Mouse (Mus musculus) intestine, postnatal 0 days (tissue): ENCODE data around the gene Evpl. TPM values are rescaled to one million over a fixed set of nuclear protein-coding genes. Genes with fewer than 3 reads are reported as not detected.

Source experiments
- ATAC-seq: fragments of 200-750 bp; cut with Nextera tagmentation; 2 replicates; pipeline ENCODE4 v1.8.0; 2017; ENCODE audit warnings: mild to moderate bottlenecking, moderate TSS enrichment, moderate library complexity
- H3K27ac ChIP-seq: fragments of 300-500 bp; sonication (generic); 2 replicates; pipeline ENCODE4 v1.5.1; 2014; ENCODE audit warnings: mild to moderate bottlenecking, low read depth, low read length, moderate library complexity
- H3K27me3 ChIP-seq: fragments of 300-500 bp; sonication (generic); replicated peaks from 2 replicates; pipeline ENCODE4 v1.6.1; 2014; ENCODE audit warnings: low read length, mixed read lengths; ENCODE audit not compliant: control insufficient read depth, insufficient read depth
- H3K36me3 ChIP-seq: fragments of 300-500 bp; sonication (generic); 2 replicates; pipeline ENCODE4 v1.6.1; 2014; ENCODE audit warnings: mild to moderate bottlenecking, moderate library complexity; ENCODE audit not compliant: control insufficient read depth, insufficient read depth
- H3K4me1 ChIP-seq: fragments of 300-500 bp; sonication (generic); replicated peaks from 2 replicates; pipeline ENCODE4 v1.6.1; 2014; ENCODE audit warnings: antibody characterized with exemption, low read length, mixed read lengths; ENCODE audit not compliant: control insufficient read depth, insufficient read depth
- H3K4me2 ChIP-seq: fragments of 300-500 bp; sonication (generic); replicated peaks from 2 replicates; pipeline ENCODE4 v1.6.1; 2014; ENCODE audit warnings: low read depth, mild to moderate bottlenecking, moderate library complexity
- H3K4me3 ChIP-seq: fragments of 300-500 bp; sonication (generic); 2 replicates; pipeline ENCODE4 v1.5.1; 2014; ENCODE audit warnings: low read depth, low read length
- H3K9ac ChIP-seq: fragments of 300-500 bp; sonication (generic); 2 replicates; pipeline ENCODE4 v1.6.1; 2014; ENCODE audit warnings: mild to moderate bottlenecking, low read depth, low read length
- H3K9me3 ChIP-seq: fragments of 300-500 bp; sonication (generic); 2 replicates; pipeline ENCODE4 v1.6.1; 2016; ENCODE audit warnings: mixed run types; ENCODE audit not compliant: control insufficient read depth
- CTCF ChIP-seq: sonication (generic); IDR thresholded peaks from 2 replicates; pipeline ENCODE4 v1.5.1; 2016; ENCODE audit warnings: low read depth, mild to moderate bottlenecking, control low read depth, antibody characterized with exemption, moderate library complexity
- WGBS: fragments of 180-500 bp; shearing (Covaris S2); extraction: QIAGEN DNeasy Blood & Tissue Kit; methylation state at CpG from one replicate; pipeline ENCODE4 v1.1.7; 2014; 5-methylcytosine and 5-hydroxymethylcytosine counted together
- polyA plus RNA-seq: library from polyadenylated mRNA; unstranded; fragments of >200 nt; fragmentation: Nextera tagmentation; extraction: Ambion mirVana; gene quantifications from 2 replicates; pipeline ENCODE4 v1.2.1, GENCODE M21; 2015

Evpl gene
- polyA plus RNA-seq, 1 experiment from 2014 or later: 1.2 TPM

DNA sequence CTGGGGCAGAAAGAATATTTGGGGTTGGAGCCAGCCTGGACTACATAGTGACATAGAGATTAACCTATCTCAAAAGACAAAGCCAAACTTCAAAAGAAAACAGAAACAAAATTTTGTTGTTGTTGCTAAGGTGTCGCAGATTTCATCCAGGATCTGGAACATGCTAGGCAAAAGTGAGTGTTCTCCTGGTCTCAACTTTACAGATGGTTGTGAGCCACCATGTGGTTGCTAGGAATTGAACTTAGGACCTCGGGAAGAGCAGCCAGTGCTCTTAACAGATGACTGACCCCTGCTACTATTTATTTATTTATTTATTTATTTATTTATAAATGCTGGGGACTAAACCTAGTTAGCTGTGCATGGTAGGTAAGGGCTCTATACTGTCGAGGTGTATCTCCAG lies 41.5 kb downstream of the Evpl start:
- Histone ChIP-seq H3K36me3 (peaks cover 16% of the 10 kb centered on the region), H3K4me2 (peak overlapping the region; percentile 80), H3K4me3 (peak overlapping the region; percentile 76; the same call in 1 of the 2 replicates), H3K9me3 (no peaks in the 10 kb centered on the region), H3K27ac (peak overlapping the region; percentile 88), H3K27me3 (no peaks in the 10 kb centered on the region), H3K4me1 (0 out of 2 replicates have a peak, but pooled peaks cover 6% of the 10 kb centered on the region), H3K9ac (no peak overlapping the region; the same call in 1 of the 2 replicates)
- WGBS: 73% methylated on average over 3 of the region's 3 CpGs
- no peak for ATAC-seq
- no peak for TF ChIP-seq CTCF

DNA sequence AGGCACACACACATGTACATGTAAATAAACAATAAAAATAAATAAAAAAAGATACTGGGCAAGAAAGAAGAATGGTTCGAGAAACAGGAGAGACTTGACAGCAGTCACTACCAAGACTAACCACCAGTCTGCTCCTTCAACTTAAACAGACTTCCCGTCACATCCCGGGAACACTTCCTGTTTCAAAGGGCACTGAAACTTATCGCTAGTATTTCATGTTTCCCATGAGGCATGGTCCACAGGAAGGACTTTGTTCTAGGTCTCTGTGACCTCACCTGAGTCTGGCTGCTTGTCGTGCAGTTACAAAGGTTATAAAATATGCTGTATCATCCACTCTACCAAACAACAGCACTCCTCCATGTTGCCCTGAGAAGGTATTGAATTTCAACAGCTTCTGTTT lies 42.6 kb downstream of the Evpl start:
- peak; percentile 64 for TF ChIP-seq CTCF
- H3K9ac ChIP-seq: 0 out of 2 replicates have a peak overlapping the region, but pooled peaks have one; percentile 7
- 0 out of 2 replicates have a peak, but pooled peaks cover 6% of the 10 kb centered on the region for H3K4me1 ChIP-seq
- peak overlapping the region; percentile 80 for H3K4me2 ChIP-seq
- no peaks in the 10 kb centered on the region for H3K9me3 ChIP-seq
- WGBS: 28% methylated on average over 5 of the region's 5 CpGs
- H3K27ac ChIP-seq: peak overlapping the region; percentile 88
- no peaks in the 10 kb centered on the region for H3K27me3 ChIP-seq
- no peak overlapping the region; the same call in 1 of the 2 replicates for H3K4me3 ChIP-seq
- ATAC-seq: peak; percentile 60
- peaks cover 26% of the 10 kb centered on the region for H3K36me3 ChIP-seq

DNA sequence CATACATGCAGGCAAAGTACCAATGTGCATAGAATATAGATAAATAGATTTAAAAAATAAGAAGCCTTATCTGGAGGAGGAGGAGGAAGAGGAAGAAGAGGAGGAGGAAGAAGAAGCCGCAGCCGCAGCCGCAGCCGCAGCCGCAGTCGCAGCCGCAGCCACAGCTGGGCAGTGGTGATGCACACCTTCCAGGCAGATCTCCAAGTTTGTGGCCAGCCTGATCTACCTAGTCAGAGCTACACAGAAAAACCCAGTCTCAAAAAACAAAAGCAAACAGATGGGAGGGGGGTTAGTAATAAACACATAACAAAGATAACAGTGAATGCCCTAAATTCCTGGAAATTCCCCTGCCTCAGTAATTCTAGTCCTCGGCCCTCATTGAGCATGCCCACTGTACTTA lies 43.3 kb downstream of the Evpl start:
- Histone ChIP-seq H3K27me3 (no peaks in the 10 kb centered on the region), H3K36me3 (peaks cover 33% of the 10 kb centered on the region), H3K4me1 (0 out of 2 replicates have a peak, but pooled peaks cover 6% of the 10 kb centered on the region), H3K9ac (0 out of 2 replicates have a peak overlapping the region, but pooled peaks have one; percentile 7), H3K4me2 (peak overlapping the region; percentile 50), H3K27ac (peak overlapping the region; percentile 37), H3K4me3 (no peak overlapping the region; the same call in 1 of the 2 replicates), H3K9me3 (no peaks in the 10 kb centered on the region)
- ATAC-seq: no peak
- TF ChIP-seq CTCF: no peak
- 88% methylated on average over 8 of the region's 8 CpGs for WGBS

DNA sequence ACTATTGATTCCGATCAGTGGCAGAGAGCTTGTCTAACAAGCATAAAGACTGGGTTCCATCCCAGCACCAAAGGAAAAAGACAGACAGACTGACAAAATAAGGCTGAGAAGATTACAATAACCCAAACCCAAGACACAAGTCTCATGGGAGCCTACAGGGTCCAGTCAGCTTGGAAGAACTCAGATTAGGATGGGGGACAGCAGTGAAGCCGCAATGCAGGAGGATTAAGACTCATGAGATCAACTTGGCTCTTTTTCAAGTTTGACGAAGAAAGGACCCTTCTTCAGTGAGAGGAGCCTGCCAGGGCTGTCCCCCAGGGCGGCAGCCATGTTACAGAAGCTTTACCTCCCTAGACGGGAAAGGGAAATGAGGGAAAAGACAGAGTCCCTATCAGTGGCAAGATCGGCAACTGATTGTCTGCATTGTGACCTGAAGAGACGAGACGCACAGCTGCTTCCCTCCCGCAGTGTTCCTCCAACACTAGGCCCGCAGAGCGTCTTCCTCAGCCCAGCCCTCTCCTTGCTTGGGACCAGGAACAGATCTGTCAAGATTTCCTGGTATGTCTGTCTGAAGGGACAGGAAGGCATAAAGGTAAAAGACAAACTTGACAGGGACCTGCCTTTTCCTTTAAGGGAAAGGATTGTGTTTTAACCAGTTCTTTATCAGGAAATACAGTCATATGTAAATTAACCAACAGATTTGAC lies 50.5 kb downstream of the Evpl start:
- H3K4me3 ChIP-seq: no peak overlapping the region
- WGBS: 47% methylated on average over 11 of the region's 11 CpGs
- TF ChIP-seq CTCF: no peak
- H3K4me2 ChIP-seq: no peak overlapping the region
- H3K27me3 ChIP-seq: no peaks in the 10 kb centered on the region
- H3K4me1 ChIP-seq: no peaks in the 10 kb centered on the region
- no peaks in the 10 kb centered on the region for H3K9me3 ChIP-seq
- H3K36me3 ChIP-seq: peaks cover 80% of the 10 kb centered on the region
- ATAC-seq: no peak
- H3K9ac ChIP-seq: 0 out of 2 replicates have a peak overlapping the region, but pooled peaks have one; percentile 7
- 0 out of 2 replicates have a peak overlapping the region, but pooled peaks have one; percentile 21 for H3K27ac ChIP-seq

DNA sequence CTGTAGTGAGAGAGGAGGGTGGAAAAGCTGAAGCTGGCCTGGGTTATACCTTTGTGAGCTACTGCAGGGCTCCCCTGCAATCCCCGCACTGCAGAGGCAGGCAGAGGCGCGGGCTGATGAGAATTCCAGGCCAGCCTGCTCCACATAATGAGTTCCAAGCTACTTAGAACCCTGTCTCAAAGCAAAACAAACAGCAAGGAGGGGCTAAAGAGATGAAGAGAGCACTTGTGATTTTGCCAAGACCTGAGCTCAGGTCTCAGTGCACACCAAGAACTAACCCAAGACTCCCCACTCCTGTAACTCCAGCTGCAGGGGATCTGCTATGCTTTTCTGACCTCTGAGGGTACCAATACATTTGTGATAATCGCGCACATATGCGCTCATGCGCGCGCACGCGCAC lies 51.5 kb downstream of the Evpl start:
- 90% methylated on average over 11 of the region's 11 CpGs for WGBS
- H3K9ac ChIP-seq: no peak overlapping the region
- TF ChIP-seq CTCF: no peak

DNA sequence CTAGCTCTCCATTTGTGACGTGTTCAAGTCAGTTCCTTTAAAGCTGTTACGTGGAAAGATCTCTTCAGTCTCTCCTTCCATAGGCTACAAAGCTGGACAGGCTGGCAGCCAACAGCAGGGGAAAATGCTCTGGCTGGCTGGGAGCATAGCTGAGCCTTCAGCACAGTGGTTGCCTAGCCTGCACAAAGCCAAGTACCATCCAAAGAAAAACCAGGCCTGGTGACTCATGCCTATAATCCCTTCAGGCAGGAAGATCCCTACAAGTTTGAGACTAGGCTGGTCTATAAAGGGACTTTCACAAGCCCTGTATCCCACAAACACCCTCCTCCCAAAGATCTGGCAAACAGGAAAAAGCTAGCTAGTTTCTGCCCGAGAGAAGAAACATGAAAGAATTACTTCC lies 52.0 kb downstream of the Evpl start:
- H3K9ac ChIP-seq: no peak overlapping the region
- 85% methylated on average over 3 of the region's 3 CpGs for WGBS
- ATAC-seq: no peak
- H3K27me3 ChIP-seq: no peaks in the 10 kb centered on the region
- TF ChIP-seq CTCF: no peak
- no peak overlapping the region for H3K4me3 ChIP-seq
- no peak overlapping the region for H3K27ac ChIP-seq
- no peak overlapping the region for H3K4me2 ChIP-seq
- peaks cover 80% of the 10 kb centered on the region for H3K36me3 ChIP-seq
- H3K9me3 ChIP-seq: no peaks in the 10 kb centered on the region
- H3K4me1 ChIP-seq: no peaks in the 10 kb centered on the region

More for the DNA sequence above, 51.5 kb downstream of the Evpl start:
- no peak for ATAC-seq
- no peaks in the 10 kb centered on the region for H3K4me1 ChIP-seq
- no peak overlapping the region for H3K27ac ChIP-seq
- H3K4me3 ChIP-seq: no peak overlapping the region
- no peaks in the 10 kb centered on the region for H3K27me3 ChIP-seq
- no peaks in the 10 kb centered on the region for H3K9me3 ChIP-seq
- no peak overlapping the region for H3K4me2 ChIP-seq
- peaks cover 82% of the 10 kb centered on the region for H3K36me3 ChIP-seq
